Mouse (Mus musculus) megakaryocyte, embryonic 14.5 days (primary cell): ENCODE results near the gene Cct4.
A peak's percentile ranks its signal among the peaks of the same experiment; 100 is the strongest.

Experiments
- FLI1 ChIP-seq: IDR thresholded peaks from 2 replicates; pipeline ENCODE4 v1.6.1; 2012; ENCODE audit warnings: low read length, inconsistent platforms, mixed read lengths
- GATA1 ChIP-seq: IDR thresholded peaks from 3 replicates; pipeline ENCODE4 v1.6.1; 2012; ENCODE audit warnings: mixed read lengths, low read length, inconsistent platforms, borderline replicate concordance

GRCm38 (mm10) chr11:22990393-22991126 lies at the start of gene Cct4:
- TF ChIP-seq GATA1: no peak
- TF ChIP-seq FLI1: 0 out of 2 replicates have a peak, but pooled peaks have one; percentile 29
